Mouse (Mus musculus): Measurements from ENCODE around the gene Gm5662. TPM values are rescaled to one million over a fixed set of nuclear protein-coding genes. Genes with fewer than 3 reads are reported as not detected.

Gene Gm5662
- under 1 TPM in 1 of 2 experiments, not detected in 1; 0.27 TPM for polyA plus RNA-seq (2017; shearing (Covaris generic))

DNA sequence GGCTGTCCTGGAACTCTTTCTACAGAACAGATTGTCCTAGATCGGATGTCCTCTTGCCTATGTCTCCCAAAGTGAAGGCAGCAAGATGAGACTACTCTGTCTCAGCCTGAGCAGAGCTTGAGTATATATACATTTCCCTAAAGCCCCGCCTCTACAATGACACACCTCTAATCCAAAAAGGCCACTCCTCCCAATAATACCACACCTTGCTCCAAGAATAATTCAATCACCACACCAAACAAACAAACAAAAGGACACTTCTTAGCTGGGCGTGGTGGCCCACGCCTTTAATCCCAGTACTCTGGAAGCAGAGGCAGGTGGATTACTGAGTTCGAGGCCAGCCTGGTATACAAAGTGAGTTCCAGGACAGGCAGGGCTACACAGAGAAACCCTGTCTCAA lies at the start of gene Gm5662:
TSS of gene Gm5662 (minus strand) at position 101 of the 400 bp plus-strand sequence.

DNA sequence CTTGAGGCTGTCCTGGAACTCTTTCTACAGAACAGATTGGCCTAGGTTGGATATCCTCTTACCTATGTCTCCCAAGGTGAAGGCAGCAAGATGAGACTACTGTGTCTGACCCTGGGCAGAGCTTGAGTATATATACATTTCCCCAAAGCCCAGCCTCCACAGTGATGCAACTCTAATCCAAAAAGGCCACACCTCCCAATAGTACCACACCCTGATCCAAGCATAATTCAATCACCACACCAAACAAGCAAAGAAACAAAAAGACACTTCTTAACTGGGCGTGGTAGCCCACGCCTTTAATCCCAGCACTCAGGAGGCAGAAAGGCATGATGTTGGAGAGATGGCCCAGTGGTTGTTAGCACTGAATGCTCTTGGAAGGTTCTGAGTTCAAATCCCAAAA lies 49.6 kb upstream of the Gm5662 start, which contains the start of gene Gm5039:
TSS of gene Gm5039 (minus strand) at position 101 of the 400 bp plus-strand sequence.

DNA sequence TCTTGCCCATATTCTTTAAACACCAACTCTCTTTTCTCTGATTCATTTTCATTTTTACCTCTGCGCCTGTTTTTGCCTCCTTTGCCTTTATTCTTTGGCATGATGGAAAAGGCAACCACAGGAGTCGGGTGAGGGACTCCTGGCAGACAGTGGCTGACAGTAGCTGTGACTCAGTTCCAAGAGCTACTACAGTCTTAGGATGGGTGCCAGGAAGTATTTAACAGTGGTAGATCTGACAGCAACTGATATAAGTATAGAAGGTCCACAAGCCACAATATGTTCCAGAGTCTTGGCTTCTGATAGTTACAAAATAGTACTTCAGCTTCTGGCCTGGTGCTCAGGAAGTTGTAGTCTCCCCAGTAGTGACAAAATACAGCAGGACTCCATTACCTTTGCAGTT lies 24.3 kb downstream of the Gm5662 start, which contains the start of gene Gm8332:
TSS of gene Gm8332 (minus strand) at position 101 of the 400 bp plus-strand sequence.

Other genes with a start within 250 kb of the Gm5662 start
- not detected for gene Gm2056, start 247.5 kb downstream of the Gm5662 start, polyA plus RNA-seq (2017; shearing (Covaris generic))
- not detected for gene Gm16368, start 190.8 kb downstream of the Gm5662 start, polyA plus RNA-seq (2017; shearing (Covaris generic))
- gene Gm10436, start 92.4 kb downstream of the Gm5662 start, polyA plus RNA-seq (2017; shearing (Covaris generic)): not detected
- gene Gm8332, start 24.4 kb downstream of the Gm5662 start, polyA plus RNA-seq (2017; shearing (Covaris generic)): 1 to 10 TPM in 1 of 2 experiments, not detected in 1; 1.2 TPM
- under 1 TPM in 1 of 2 experiments, not detected in 1; 0.99 TPM for gene Gm5039, start 49.5 kb upstream of the Gm5662 start, polyA plus RNA-seq (2017; shearing (Covaris generic))
- 10 to 100 TPM; 18.2 to 28.7 TPM for gene Adck1, start 86.1 kb upstream of the Gm5662 start, polyA plus RNA-seq (2017; shearing (Covaris generic))